Mouse (Mus musculus) liver, embryonic 13.5 days (tissue): ENCODE measurements around the gene Txnip. TPM values are rescaled to one million over a fixed set of nuclear protein-coding genes. Genes with fewer than 3 reads are reported as not detected.
A peak's percentile ranks its signal among the peaks of the same experiment; 100 is the strongest.

Experiments used
- ATAC-seq: fragments of 200-750 bp; cut with Nextera tagmentation; 2 replicates; pipeline ENCODE4 v1.8.0; 2017; ENCODE audit warnings: low read depth, mild to moderate bottlenecking, moderate number of reproducible peaks, moderate library complexity
- DNase-seq: peaks from one replicate; pipeline ENCODE4 v3.0.0; 2022
- H3K27ac ChIP-seq: fragments of 300-500 bp; sonication (generic); 2 replicates; pipeline ENCODE4 v1.5.1; 2015; ENCODE audit warnings: moderate library complexity, mild to moderate bottlenecking, inconsistent platforms
- H3K27me3 ChIP-seq: fragments of 300-500 bp; sonication (generic); 2 replicates; pipeline ENCODE4 v1.6.1; 2015; ENCODE audit warnings: mild to moderate bottlenecking, inconsistent platforms
- H3K36me3 ChIP-seq: fragments of 300-500 bp; sonication (generic); 2 replicates; pipeline ENCODE4 v1.6.1; 2015; ENCODE audit warnings: mild to moderate bottlenecking, inconsistent platforms
- H3K4me1 ChIP-seq: fragments of 300-500 bp; sonication (generic); replicated peaks from 2 replicates; pipeline ENCODE4 v1.6.1; 2015; ENCODE audit warnings: inconsistent platforms
- H3K4me2 ChIP-seq: fragments of 300-500 bp; sonication (generic); 2 replicates; pipeline ENCODE4 v1.6.1; 2015; ENCODE audit warnings: inconsistent platforms, mild to moderate bottlenecking, moderate library complexity
- H3K4me3 ChIP-seq: fragments of 300-500 bp; sonication (generic); replicated peaks from 2 replicates; pipeline ENCODE4 v1.5.1; 2015; ENCODE audit warnings: mild to moderate bottlenecking, inconsistent platforms
- H3K9ac ChIP-seq: fragments of 300-500 bp; sonication (generic); 2 replicates; pipeline ENCODE4 v1.6.1; 2015; ENCODE audit warnings: mild to moderate bottlenecking, inconsistent platforms
- H3K9me3 ChIP-seq: fragments of 300-500 bp; sonication (generic); replicated peaks from 2 replicates; pipeline ENCODE4 v1.6.1; 2016; ENCODE audit warnings: inconsistent platforms
- WGBS: fragments of 180-500 bp; shearing (Covaris S2); methylation state at CpG from one replicate; pipeline ENCODE4 v1.1.7; 2015; ENCODE audit not compliant: insufficient replicate concordance; 5-methylcytosine and 5-hydroxymethylcytosine counted together
- polyA plus RNA-seq: library from polyadenylated mRNA; unstranded; fragments of >200 nt; fragmentation: Nextera tagmentation; extraction: Ambion mirVana; gene quantifications from 2 replicates; pipeline ENCODE4 v1.2.1, GENCODE M21; 2015

Txnip gene
- polyA plus RNA-seq, 1 experiment from 2014 or later, result 29.9 TPM

GRCm38 (mm10) chr3:96539316-96539715 lies 18.4 kb upstream of the Txnip start:
- no peak overlapping the region for H3K4me3 ChIP-seq
- no peak overlapping the region for H3K9ac ChIP-seq
- ATAC-seq (no peak), DNase-seq (no peak)
- 52% methylated on average over 2 of the region's 2 CpGs for WGBS
- H3K9me3 ChIP-seq, result no peaks in the 10 kb centered on the region
- H3K4me2 ChIP-seq, result no peak overlapping the region
- H3K27me3 ChIP-seq, result peaks cover 4% of the 10 kb centered on the region; the same call in 1 of the 2 replicates
- H3K36me3 ChIP-seq, result no peaks in the 10 kb centered on the region
- H3K4me1 ChIP-seq, result no peaks in the 10 kb centered on the region
- no peak overlapping the region for H3K27ac ChIP-seq

DNA sequence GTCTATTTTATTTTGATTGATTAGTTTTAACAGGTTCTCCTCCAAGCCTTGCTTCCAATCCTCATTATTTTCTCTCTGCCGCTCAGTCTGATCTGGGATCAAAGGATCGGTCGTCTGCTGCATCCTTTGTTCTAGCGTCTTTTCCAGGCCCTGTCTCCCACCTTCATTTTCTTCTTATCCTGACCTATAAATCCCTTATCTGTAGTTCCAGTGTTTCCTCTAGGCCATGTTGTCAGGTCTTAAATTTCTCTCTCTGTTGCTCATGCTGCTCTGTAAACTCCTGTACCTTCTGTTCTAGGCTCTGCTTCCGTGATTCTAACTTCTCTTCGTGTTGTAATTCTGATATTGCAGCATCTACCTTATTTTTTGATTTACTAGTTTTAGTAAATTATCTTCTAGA lies 17.0 kb upstream of the Txnip start:
- DNase-seq (no peak), ATAC-seq (no peak)
- no peak overlapping the region for H3K9ac ChIP-seq
- no peak overlapping the region for H3K27ac ChIP-seq
- no peaks in the 10 kb centered on the region for H3K36me3 ChIP-seq
- H3K9me3 ChIP-seq, result no peaks in the 10 kb centered on the region
- H3K4me1 ChIP-seq, result no peaks in the 10 kb centered on the region
- 34% methylated on average over 6 of the region's 6 CpGs for WGBS
- no peak overlapping the region for H3K4me2 ChIP-seq
- H3K27me3 ChIP-seq, result peaks cover 4% of the 10 kb centered on the region; the same call in 1 of the 2 replicates
- H3K4me3 ChIP-seq, result no peak overlapping the region

DNA sequence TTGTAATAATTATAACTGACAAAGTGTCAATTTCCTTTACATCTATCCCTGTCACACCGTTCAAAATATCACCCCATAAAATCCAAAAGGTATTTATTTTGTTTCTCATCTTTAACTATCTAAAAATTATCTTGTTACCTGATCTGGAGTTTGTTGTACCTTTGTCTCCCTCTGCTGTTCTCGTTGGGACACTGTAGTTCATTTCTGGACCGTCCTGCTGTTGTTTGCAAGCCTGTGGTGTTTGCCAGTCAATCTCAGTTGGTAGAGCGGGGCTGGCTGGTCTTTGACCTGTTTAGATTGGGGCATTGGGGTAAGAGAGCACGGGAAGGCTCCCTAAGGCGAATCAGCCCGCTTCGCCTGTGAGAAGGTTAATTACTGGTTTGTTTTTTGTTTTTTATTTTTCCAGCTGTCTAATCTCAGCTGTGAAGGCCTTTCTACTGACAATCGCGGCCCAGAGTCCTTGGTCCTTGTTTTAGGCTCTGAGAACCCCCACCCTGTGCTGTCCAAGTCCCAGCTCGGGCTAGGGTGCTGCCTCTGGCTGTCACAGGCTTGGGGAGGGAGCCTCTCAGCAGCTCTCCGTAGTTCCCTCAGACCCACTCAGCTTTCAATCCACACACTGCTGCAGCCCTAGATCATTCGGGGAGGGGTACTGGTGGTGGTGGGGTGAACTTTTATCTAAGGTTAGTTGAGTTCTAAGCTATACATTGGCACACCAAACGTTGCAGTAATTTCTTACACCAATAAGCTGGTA lies 16.3 kb upstream of the Txnip start:
- no peak for ATAC-seq
- no peak overlapping the region for H3K4me3 ChIP-seq

GRCm38 (mm10) chr3:96542554-96542953 lies 15.2 kb upstream of the Txnip start:
- DNase-seq, result no peak
- H3K36me3 ChIP-seq, result no peaks in the 10 kb centered on the region

More for the DNA sequence above, 16.3 kb upstream of the Txnip start:
- no peak overlapping the region for H3K9ac ChIP-seq
- DNase-seq, result no peak
- 29% methylated on average over 14 of the region's 14 CpGs for WGBS
- no peaks in the 10 kb centered on the region for H3K9me3 ChIP-seq
- no peak overlapping the region for H3K4me2 ChIP-seq
- no peak overlapping the region for H3K27ac ChIP-seq
- no peaks in the 10 kb centered on the region for H3K4me1 ChIP-seq
- H3K36me3 ChIP-seq, result no peaks in the 10 kb centered on the region
- peaks cover 4% of the 10 kb centered on the region; the same call in 1 of the 2 replicates for H3K27me3 ChIP-seq

GRCm38 (mm10) chr3:96543345-96543744 lies 14.4 kb upstream of the Txnip start:
- no peak for DNase-seq
- ATAC-seq, result no peak
- Histone ChIP-seq H3K9ac (no peak overlapping the region), H3K9me3 (no peaks in the 10 kb centered on the region), H3K27ac (no peak overlapping the region), H3K4me1 (peaks cover 6% of the 10 kb centered on the region; the same call in 1 of the 2 replicates), H3K4me2 (no peak overlapping the region), H3K27me3 (peaks cover 4% of the 10 kb centered on the region; the same call in 1 of the 2 replicates), H3K4me3 (no peak overlapping the region), H3K36me3 (no peaks in the 10 kb centered on the region)
- WGBS, result 73% methylated on average over 11 of the region's 11 CpGs

More at GRCm38 (mm10) chr3:96542554-96542953, 15.2 kb upstream of the Txnip start:
- Histone ChIP-seq H3K4me2 (no peak overlapping the region), H3K4me1 (peaks cover 4% of the 10 kb centered on the region; the same call in 1 of the 2 replicates), H3K27ac (no peak overlapping the region), H3K27me3 (peaks cover 4% of the 10 kb centered on the region; the same call in 1 of the 2 replicates), H3K9ac (no peak overlapping the region), H3K4me3 (no peak overlapping the region), H3K9me3 (no peaks in the 10 kb centered on the region)
- 67% methylated on average over 8 of the region's 8 CpGs for WGBS
- ATAC-seq, result no peak

DNA sequence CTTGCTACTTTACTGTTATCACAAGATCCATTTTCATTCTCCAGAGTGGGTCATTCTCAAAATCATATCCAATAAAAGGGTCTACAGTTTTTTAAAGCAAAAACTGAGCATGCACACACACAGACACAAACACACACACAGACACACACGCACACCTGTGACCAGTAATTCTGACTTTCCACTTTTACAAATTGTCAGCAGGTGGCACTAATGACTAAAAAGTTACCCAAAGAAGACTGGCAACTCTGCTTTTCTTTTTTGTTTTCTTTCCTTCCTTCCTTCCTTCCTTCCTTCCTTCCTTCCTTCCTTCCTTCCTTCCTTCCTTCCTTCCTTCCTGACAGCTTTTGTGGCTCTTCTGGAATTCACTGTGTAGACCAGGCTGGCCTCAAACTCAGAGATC lies 12.2 kb upstream of the Txnip start:
- H3K4me3 ChIP-seq, result no peak overlapping the region
- DNase-seq (no peak), ATAC-seq (no peak)
- peaks cover 6% of the 10 kb centered on the region; the same call in 1 of the 2 replicates for H3K4me1 ChIP-seq
- 37% methylated on average over 1 of the region's 1 CpGs for WGBS
- no peak overlapping the region for H3K27ac ChIP-seq
- no peak overlapping the region for H3K4me2 ChIP-seq
- H3K36me3 ChIP-seq, result no peaks in the 10 kb centered on the region
- H3K9ac ChIP-seq, result no peak overlapping the region
- peaks cover 4% of the 10 kb centered on the region; the same call in 1 of the 2 replicates for H3K27me3 ChIP-seq
- no peaks in the 10 kb centered on the region for H3K9me3 ChIP-seq

GRCm38 (mm10) chr3:96546880-96547279 lies 10.9 kb upstream of the Txnip start:
- H3K4me3 ChIP-seq, result no peak overlapping the region
- no peaks in the 10 kb centered on the region for H3K9me3 ChIP-seq
- no peak overlapping the region for H3K27ac ChIP-seq
- DNase-seq (no peak), ATAC-seq (no peak)
- H3K4me2 ChIP-seq, result no peak overlapping the region
- H3K4me1 ChIP-seq, result peaks cover 9% of the 10 kb centered on the region
- WGBS, result 47% methylated on average over 4 of the region's 4 CpGs
- H3K36me3 ChIP-seq, result no peaks in the 10 kb centered on the region
- peaks cover 4% of the 10 kb centered on the region; the same call in 1 of the 2 replicates for H3K27me3 ChIP-seq
- H3K9ac ChIP-seq, result no peak overlapping the region

- H3K36me3 ChIP-seq, result no peaks in the 10 kb centered on the region
- ATAC-seq (no peak), DNase-seq (peak; percentile 55)
- H3K4me1 ChIP-seq, result peaks cover 9% of the 10 kb centered on the region
- no peaks in the 10 kb centered on the region for H3K9me3 ChIP-seq
- H3K9ac ChIP-seq, result no peak overlapping the region
- peaks cover 4% of the 10 kb centered on the region; the same call in 1 of the 2 replicates for H3K27me3 ChIP-seq
- 12% methylated on average over 14 of the region's 14 CpGs for WGBS
- H3K4me3 ChIP-seq, result no peak overlapping the region
- 0 out of 2 replicates have a peak overlapping the region, but pooled peaks have one; percentile 13 for H3K4me2 ChIP-seq
- H3K27ac ChIP-seq, result no peak overlapping the region
Observed at GRCm38 (mm10) chr3:96547389-96547960, 10.3 kb upstream of the Txnip start.

GRCm38 (mm10) chr3:96548824-96549223 lies 8.9 kb upstream of the Txnip start:
- H3K36me3 ChIP-seq, result no peaks in the 10 kb centered on the region
- no peak overlapping the region for H3K4me3 ChIP-seq
- no peak overlapping the region for H3K9ac ChIP-seq
- peaks cover 4% of the 10 kb centered on the region; the same call in 1 of the 2 replicates for H3K27me3 ChIP-seq
- 73% methylated on average over 7 of the region's 7 CpGs for WGBS
- no peak overlapping the region for H3K27ac ChIP-seq
- peaks cover 11% of the 10 kb centered on the region for H3K4me1 ChIP-seq
- no peak for DNase-seq
- no peak overlapping the region for H3K4me2 ChIP-seq
- no peaks in the 10 kb centered on the region for H3K9me3 ChIP-seq
- ATAC-seq, result no peak

GRCm38 (mm10) chr3:96549346-96549745 lies 8.4 kb upstream of the Txnip start:
- ATAC-seq (no peak), DNase-seq (no peak)
- H3K9ac ChIP-seq, result no peak overlapping the region
- H3K27ac ChIP-seq, result no peak overlapping the region
- no peaks in the 10 kb centered on the region for H3K27me3 ChIP-seq
- peaks cover 13% of the 10 kb centered on the region for H3K4me1 ChIP-seq
- H3K9me3 ChIP-seq, result no peaks in the 10 kb centered on the region
- no peak overlapping the region for H3K4me3 ChIP-seq
- H3K4me2 ChIP-seq, result no peak overlapping the region
- WGBS, result 61% methylated on average over 5 of the region's 5 CpGs
- no peaks in the 10 kb centered on the region for H3K36me3 ChIP-seq

DNA sequence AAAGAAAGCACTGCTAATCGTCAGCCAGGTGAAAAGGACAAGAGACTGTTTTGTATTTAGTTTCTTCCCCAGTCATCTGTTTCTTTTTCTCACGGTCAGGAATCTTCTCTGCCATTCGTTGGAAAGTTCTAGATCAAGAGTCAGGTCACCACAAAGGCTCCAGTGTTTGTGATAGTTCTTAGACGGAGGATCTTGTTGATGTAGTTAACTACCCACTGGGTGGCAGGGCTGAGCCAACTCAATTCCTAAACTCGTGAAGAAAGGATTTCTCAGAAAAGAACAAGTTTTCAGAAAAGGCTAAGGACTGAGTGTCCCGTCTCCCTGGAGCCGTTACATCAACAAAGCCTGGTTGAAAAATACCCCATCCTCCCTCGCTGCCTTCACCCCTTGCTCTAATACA lies 6.6 kb upstream of the Txnip start:
- Histone ChIP-seq H3K27ac (no peak overlapping the region), H3K4me3 (no peak overlapping the region), H3K27me3 (no peaks in the 10 kb centered on the region), H3K9me3 (no peaks in the 10 kb centered on the region), H3K9ac (no peak overlapping the region), H3K4me1 (peaks cover 27% of the 10 kb centered on the region), H3K4me2 (no peak overlapping the region), H3K36me3 (no peaks in the 10 kb centered on the region)
- DNase-seq, result no peak
- no peak for ATAC-seq
- 16% methylated on average over 8 of the region's 8 CpGs for WGBS
